Mouse (Mus musculus) R1 (cell line): ENCODE data around the gene Ypel3.
"Not testable (repeated sequence)": the region's sequence is repeated elsewhere in the genome, so short reads cannot be mapped to it uniquely, and the experiment has no call there.

Experiments used
- DNase-seq: peaks from one replicate; pipeline ENCODE4 v3.0.0-alpha.2; 2018; ENCODE audit warnings: low read depth, low spot score

Ypel3 gene

DNA sequence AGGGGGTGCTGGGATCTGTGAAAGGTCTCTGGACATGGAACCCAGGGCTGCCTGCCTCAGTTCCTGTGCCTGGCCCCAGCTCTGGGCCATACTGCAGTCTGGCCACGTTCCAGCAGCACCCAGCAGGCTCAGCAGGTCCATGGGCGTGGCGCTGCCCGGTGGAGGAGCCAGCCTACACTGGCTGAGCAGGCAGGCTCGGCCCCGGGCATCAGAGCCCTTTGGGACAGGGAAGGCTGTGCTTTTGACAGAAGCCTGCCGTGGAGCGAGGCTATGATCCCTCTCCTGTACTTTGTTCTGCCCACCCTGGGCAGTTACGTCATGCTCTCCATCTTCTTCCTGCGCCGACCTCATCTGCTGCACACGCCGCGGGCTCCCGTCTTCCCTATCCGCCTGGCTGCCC, 10.6 kb upstream of the Ypel3 start, which contains the start of gene Gdpd3:
TSS of gene Gdpd3 (plus strand) at position 134 of the 400 bp plus-strand sequence.
- DNase-seq: no peak

DNA sequence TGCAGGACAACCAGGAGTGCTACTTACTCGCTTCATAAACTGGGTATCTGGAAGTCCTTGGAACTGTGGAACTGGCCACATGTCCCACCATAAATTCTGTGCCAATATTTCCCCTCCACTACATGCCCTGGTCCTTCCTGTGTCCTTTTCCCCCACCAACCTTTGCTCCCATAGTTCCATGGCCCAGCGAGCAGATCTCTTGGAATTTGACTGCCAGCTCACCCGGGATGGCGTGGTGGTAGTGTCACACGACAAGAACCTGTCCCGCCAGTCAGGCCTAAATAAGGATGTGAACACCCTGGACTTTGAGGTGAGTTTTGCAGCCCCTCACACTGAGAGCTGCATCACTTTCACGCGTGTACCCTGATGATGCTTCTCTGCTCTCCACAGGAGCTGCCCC, 9.8 kb upstream of the Ypel3 start:
- DNase-seq: no peak

DNA sequence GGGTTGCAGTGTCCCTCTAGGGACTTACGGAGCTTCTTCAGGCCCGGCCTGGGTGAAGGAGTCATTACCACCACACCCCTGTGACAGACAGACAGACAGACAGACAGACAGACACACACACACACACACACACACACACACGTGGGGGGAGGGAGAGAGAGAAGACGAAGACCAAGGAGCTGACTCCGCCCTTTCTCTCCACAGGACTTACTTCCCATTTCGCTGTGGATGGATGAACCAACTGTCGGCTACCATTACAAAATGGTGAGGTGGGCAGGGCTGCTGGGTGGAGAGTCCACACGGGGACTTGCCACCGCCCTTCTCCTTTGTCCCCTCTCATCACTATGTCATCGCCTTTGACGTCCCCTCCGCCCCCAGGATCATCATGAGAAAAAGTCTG, 6.0 kb upstream of the Ypel3 start:
- no peak for DNase-seq

DNA sequence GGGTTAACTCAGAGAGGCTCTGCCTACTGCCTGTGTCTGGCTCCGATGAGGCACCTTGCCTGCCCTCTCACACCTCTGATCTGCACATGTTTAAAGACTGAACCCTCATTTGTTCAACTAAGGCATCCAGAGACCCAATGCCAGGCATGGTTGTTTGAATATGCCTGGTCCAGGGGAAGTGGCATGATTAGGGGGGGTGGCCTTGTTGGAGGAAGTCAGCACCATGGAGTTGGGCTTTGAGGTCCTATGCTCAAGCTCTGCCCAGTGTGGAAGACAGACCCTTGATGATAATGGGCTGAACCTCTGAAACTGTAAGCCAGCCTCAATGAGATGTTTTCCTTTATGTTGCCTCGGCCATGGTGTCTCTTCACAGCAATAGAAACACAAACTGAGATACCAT, 3.4 kb upstream of the Ypel3 start:
- no peak for DNase-seq

DNA sequence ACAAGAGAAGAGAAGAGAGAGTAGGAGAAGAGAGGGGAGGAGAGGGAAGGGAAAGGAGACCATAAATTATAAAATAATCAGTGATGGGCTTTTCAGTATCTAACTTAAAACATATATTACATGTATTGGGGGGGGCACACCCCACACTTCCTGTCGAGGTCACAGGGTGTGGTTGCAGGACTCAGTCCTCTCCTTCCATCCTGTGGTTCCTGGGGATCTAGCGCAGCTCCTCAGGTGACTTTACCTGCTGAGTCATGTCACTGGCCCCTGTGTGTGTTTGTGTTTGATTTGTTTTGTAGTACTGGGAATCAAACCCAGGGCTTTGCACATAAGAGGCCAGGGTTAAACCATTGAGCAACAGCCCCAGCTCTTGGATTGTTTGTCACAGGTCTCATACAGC, 2.3 kb upstream of the Ypel3 start:
- DNase-seq: no peak

DNA sequence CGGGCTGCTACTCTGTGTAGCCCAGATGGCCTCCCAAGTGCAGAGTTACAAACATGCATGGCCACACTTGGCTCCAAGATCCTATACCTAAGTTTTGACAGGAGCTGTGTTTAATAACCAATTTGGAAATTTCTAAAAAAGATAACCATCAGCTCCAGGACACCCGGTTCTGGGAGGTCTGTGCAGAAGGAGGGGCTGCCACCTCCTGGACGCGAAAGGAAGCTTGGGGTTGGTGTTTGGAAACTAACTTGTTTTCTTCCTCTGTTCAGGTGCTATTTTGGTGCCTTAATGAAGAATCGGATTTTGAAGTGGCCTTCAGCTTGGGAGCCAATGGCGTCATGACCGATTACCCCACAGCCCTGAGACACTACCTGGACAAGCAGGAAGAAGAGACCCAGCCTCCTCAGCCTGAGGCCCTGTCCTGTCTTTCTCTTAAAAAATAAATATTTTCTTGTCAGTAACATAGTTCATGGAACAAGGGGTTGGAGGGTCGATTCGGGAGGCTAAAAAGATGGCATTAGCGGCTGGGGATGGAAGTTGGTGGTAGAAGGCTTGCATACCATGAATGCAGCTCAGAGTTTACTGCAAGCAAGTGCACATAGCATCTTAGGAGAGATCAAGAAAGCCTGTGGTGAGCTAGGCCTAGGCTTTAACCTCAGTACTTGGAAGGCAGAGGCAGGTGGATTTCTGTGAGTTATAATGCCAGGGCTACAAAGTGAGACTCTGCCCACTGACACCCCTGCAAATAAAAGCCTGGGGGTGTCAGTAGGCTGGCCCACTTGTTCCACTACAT, 1.4 kb upstream of the Ypel3 start:
- DNase-seq: no peak

DNA sequence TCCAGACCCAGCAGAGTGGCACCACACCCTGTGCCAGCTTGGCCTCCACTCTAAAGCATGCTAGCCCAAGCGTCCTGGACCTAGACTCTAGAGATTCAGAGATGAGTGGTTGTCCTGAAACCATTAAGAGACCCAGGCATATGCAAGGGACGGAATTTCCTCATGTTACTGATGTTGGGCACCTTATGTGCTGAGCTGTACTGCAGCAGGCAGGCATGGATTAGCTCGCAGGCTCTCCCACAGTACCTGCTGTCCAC, 849 bp upstream of the Ypel3 start:
- no peak for DNase-seq

DNA sequence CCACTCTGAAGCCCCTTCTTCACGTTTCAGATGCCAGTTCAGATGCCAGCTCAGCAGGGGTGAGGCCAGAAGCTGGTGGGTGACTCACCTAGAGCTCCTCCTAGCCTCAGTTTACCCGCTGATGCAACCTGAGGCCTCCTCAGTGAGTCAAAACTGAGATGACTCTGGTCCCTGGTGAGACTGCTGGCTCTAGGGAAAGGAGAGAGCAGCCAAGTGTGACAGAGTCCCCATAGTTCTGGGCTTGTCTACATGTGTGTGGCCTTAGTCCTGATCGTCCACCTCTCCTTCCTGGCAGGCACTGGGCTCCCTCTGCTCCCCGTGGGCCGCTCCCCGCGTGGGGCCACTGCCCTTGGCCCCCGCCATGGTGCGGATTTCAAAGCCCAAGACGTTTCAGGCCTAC, 721 bp downstream of the Ypel3 start:
- no peak for DNase-seq

DNA sequence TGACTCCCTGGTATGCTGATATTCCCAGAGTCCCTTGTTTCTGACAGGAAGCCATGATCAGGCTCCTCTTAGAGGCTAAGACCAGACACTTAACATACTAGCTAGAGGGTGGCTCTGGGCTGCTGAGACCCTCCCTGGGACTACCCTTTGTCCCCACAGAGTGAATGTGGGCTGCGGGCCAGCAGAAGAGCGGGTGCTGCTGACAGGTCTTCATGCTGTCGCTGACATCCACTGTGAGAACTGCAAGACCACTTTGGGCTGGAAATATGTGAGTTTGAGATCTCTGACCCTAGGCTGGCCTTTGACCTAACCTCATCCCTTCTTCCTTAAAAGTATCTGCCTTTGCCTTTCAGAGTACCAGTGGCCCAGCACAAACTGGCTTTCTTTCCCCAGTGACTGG, 1.4 kb downstream of the Ypel3 start:
- DNase-seq: no peak

DNA sequence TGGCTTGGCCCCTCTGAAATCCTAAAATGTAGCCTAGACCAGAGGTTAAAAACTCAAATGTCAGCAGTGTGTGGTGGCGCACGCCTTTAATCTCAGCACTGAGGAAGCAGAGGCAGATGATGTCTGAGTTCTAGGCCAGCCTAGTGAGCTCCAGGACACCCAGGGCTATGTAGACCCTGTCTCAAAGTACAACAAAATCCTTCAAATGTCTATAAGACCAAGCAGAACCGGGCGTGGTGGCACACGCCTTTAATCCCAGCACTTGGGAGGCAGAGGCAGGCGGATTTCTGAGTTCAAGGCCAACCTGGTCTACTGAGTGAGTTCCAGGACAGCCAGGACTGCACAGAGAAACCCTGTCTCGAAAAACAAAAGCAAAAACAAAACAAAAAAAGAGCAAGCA, 2.3 kb downstream of the Ypel3 start:
- DNase-seq: not testable (repeated sequence)

DNA sequence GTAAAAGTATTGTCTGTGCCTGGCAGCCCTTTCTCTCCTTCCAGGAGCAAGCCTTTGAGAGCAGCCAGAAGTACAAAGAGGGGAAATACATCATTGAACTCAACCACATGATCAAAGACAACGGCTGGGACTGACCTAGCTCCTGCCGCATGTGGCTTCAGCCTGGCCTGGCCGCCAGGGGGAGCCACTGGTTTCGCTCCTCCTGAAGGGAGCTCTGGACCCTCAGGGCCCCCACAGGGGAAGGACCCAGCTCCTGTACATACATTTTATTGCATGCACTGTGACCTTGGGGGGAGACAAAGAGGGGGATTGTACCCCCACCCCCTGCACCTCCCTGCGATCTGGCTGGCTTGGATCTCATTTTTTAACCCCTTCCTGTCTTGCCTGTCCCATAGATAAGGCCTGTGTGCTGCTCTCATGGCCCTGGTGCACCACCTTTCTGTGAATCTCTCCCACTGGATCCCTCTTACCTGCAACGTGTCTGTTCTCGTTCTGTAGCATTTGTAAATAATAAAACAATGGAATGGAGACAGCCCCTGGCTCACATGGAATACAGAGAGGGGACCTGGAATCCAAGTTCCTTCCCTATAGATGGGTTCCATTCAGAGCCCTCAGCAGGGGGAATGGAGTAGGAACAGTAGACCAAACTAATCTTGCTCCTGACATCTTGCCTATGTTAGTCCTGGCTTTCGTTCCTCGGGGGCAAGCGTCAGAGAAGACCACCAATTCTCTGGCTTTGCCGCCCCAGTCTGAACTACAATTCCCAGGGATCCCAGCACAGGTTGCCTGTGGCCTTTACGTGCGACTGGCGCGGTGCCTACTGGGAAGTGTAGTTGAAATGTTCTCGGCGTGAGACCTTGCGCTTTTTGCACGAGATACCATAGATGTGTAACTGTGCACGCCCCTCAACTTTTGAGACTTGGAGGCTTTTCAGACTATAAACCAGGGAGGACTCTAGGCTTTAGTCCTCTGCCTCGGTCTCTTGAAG, 3.5 kb downstream of the Ypel3 start:
- peak; percentile 87 for DNase-seq

DNA sequence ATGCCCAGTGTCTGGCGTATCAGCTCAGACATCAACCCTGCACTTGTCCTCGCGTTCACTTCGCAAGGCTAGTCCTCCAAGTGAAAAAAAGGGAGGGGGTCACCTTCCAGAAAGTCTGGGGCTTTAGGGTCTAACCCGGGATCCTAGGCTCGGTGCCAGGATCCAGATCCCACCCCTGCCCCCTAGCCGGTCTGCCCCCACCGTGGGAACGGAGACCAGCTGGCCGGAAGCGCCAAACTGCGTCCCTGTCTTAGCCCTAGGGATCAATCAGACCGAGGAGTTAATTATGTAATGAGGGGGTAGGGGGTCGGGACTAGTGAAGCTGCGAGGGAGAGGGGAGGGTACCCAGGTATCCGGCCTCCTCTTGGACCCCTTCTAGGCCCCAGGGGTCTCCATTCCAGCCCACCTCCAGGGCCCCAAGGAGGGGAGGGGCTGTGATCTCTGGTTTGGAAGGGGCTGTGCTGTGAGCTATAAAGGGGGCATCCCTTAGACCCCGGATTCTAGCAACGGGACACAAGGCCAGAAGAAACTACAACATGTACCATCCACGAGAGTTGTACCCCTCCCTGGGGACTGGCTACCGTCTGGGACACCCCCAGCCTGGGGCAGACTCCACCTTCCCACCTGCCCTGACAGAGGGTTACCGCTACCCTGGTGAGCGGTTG, 4.3 kb downstream of the Ypel3 start, which contains the start of gene Tbx6:
TSS of gene Tbx6 (plus strand) at position 513 of the 665 bp plus-strand sequence.
- no peak for DNase-seq

DNA sequence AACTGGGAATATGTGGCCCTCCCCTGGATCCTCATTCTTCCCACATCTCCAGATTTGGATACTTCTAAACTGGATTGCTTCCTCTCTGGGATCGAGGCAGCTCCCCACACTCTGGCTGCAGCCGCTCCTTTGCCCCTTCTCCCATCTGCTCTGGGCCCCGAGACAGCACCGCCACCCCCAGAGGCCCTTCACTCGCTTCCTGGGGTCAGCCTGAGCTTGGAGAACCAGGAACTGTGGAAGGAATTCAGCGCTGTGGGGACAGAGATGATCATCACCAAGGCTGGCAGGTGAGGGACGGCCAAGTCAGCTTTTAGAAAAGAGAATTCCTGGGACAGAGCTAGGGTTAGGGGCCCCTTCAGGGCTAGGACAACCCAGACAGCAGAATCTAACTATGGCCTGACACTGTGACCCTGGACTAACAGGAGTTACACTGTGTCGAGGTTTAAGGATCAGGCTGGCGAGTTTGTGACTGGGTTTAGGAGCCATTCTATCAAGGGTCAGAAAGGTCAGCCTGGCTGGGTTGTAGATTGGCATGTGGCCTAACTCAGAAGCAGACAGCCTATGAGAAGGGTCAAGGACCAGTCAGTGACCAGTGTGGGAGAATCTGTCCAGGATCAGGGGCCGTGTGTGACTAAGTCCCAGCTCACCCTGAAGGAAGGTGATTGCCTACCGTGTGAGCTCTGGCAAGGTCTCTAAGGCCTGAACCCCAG, 5.1 kb downstream of the Ypel3 start:
- DNase-seq: no peak

DNA sequence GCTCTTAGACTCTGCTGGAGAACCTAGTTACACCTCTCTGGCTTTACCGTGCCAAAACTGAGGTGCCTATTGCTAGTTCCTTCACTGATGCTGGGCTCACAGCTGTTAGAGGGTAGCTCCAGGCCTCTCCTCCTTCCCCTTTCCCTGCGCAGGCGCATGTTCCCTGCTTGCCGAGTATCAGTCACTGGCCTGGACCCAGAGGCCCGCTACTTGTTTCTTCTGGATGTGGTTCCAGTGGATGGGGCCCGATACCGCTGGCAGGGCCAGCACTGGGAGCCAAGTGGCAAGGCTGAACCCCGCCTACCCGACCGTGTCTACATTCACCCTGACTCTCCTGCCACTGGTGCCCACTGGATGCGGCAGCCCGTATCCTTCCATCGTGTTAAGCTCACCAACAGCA, 5.9 kb downstream of the Ypel3 start:
- no peak for DNase-seq

DNA sequence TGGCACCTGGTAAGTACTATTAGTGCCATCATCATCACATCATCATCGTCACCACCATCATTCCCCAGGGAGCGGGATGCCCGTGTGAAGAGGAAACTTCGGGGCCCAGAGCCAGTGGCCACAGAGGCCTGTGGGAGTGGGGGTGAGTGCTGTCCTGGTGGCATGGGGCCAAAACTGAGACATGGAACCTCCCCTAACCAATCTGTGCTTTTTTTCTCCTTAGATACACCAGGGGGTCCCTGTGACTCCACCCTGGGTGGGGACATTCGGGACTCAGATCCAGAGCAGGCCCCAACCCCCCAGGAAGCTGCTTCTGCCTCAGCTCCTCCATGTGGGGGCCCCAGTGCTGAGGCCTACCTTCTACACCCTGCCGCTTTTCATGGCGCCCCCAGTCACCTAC, 7.7 kb downstream of the Ypel3 start:
- no peak for DNase-seq

DNA sequence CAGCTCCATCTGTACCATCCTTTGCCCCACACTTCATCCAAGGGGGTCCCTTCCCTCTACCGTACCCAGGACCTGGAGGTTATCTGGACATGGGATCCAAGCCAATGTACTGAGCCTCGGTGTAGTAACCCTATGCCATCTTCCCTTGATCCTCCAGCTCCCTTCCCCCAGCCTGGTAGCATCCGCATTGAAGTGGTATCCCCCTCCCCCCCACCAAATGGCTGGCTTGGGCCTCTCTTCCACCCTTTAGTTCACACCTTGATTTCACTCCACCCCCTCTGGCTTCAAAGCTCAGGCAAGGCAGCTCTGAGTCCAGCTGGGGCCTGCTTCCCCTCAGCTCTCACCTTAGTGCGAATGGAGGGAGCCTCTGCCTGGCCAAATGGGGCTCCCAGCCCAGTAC, 8.3 kb downstream of the Ypel3 start:
- DNase-seq: peak; percentile 25

DNA sequence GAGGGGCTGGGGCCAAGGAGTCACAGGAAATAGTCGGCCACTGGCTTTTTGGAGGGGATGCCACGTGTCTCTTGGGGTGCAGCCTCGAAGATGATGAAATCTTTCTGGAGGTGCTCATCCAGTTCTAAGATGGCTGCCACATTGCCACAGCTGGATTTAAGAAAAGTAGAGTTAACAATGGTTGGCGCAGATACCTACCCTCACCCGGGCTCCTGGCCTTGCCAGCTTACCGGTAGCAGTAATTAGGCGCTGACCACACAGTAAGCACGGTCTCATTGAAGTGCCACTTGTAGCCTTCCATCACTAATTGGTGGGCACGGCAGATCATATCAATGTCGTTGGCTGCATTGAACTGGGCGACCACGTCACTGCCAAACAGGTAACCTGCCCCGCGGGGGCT, 9.4 kb downstream of the Ypel3 start:
- DNase-seq: no peak

DNA sequence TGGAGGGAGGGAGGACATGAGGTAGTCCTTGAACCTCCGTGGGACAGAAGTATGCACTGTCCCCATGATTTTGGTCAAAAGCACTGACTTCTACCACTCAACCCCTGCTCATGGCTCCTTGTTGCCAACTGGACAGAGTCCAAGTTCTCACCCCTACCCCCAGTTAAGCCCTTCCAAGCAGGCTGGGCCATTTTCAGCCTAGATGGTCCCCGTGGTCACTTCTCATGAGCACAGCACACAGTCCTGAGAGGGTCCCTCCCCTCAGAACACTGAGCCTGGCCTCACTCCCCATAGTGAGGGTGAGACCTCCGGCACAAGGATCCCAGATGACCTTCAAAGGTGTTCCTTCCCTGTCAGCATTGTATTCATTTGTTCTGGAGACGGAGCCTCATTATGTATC, 12.4 kb downstream of the Ypel3 start:
- DNase-seq: no peak

DNA sequence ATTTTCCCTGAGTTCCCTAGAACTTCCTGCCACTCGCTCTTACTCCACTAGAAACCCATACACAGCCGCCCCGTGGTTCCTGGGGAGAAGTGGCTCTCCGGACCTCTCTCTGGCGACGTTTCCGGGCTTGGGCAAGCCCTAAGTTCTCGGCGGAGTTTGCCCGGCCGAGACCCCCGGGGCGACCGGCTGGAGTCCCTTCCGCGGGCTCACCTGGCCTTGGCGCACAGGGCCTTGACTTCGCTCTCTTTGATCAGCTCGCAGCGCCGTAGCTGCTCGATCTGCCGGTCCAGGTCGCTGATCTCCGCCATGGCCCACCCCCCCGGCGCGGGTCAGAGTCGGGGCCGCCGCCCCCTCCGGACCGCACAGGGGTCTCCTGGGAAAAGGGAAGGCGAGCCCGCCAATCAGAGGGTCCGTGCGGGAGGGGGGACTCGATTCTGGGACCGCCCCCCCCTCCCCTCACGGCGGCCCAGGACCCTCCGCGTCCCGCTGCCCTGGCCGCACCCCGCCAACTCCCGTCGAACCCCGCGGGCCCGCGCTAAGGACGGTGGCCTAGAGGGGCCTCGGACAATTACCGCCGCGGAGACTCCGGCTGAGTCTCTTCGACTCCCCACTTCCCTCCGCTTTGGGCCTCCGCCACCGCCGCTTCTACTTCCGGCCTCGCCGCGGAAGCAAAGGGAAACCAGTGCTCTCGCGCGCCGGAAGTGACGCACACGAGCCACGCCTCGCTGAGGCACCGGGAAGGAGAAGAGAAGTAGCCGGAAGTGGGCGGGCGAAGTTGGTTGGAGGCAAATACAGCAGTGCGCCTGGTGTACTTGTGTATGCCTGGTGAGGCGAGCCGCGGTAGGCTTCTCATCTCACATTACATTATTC, 15.3 kb downstream of the Ypel3 start, which contains the start of gene Ppp4c:
TSS of gene Ppp4c (minus strand) at position 646 of the 870 bp plus-strand sequence.
- DNase-seq: peak; percentile 99

DNA sequence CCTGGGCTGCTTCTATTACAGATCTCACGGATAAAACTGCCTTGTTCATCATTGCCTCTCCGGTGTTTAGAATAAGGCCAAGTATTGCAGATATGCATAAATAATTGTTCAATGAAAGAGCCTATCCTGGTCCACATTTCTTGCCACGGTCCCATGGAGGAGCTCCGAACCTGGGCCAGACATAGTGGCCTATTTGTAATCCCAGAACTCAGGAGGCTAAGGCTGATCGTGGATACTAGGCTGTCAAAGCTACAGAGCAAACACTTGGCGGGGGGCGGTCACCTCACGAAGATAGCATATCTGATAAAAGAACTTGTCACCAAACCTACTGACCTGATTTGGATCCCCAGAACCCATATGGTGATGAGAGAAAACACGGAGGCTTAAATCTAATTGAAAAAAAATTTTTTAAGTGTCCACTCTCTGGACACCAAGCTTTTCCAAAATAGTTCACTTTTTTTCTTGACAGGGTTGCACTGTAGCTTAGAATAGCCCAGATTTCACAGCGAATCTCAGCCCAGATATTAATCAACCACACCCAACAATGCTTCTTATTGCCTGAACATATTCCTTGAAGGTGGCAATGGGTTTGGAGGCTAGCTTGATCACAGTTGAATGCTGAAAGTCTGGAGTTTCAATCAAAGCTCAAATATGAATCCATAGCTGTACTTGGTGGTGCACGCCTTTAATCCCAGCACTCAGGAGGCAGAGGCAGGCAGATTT, 16.1 kb downstream of the Ypel3 start:
- DNase-seq: no peak
